Mouse (Mus musculus) midbrain, embryonic 12.5 days (tissue): ENCODE measurements at regions not wholly inside any gene's neighbourhood (a gene's known extent, or its start where the extent isn't known, plus 50 kb on each side); places are given as distances from the start of the nearest gene placed in this dataset.
"Not testable (repeated sequence)": the region's sequence is repeated elsewhere in the genome, so short reads cannot be mapped to it uniquely, and the experiment has no call there.

ENCODE experiments used
- ATAC-seq: fragments of 200-750 bp; cut with Nextera tagmentation; 2 replicates; pipeline ENCODE4 v1.8.0; 2017; ENCODE audit warnings: low read depth, moderate TSS enrichment, moderate library complexity; ENCODE audit not compliant: low FRiP score
- H3K27ac ChIP-seq: fragments of 300-500 bp; sonication (generic); replicated peaks from 2 replicates; pipeline ENCODE4 v1.5.1; 2016; ENCODE audit warnings: mild to moderate bottlenecking
- H3K27me3 ChIP-seq: fragments of 300-500 bp; sonication (generic); 2 replicates; pipeline ENCODE4 v1.6.1; 2016; ENCODE audit warnings: mild to moderate bottlenecking
- H3K36me3 ChIP-seq: fragments of 300-500 bp; sonication (generic); 2 replicates; pipeline ENCODE4 v1.6.1; 2016
- H3K4me1 ChIP-seq: fragments of 300-500 bp; sonication (generic); 2 replicates; pipeline ENCODE4 v1.6.1; 2016
- H3K4me2 ChIP-seq: fragments of 300-500 bp; sonication (generic); replicated peaks from 2 replicates; pipeline ENCODE4 v1.6.1; 2016; ENCODE audit warnings: mild to moderate bottlenecking, moderate library complexity
- H3K4me3 ChIP-seq: fragments of 300-500 bp; sonication (generic); 2 replicates; pipeline ENCODE4 v1.5.1; 2016; ENCODE audit warnings: mild to moderate bottlenecking
- H3K9ac ChIP-seq: fragments of 300-500 bp; sonication (generic); replicated peaks from 2 replicates; pipeline ENCODE4 v1.6.1; 2016; ENCODE audit warnings: mild to moderate bottlenecking, moderate library complexity
- H3K9me3 ChIP-seq: fragments of 300-500 bp; sonication (generic); 2 replicates; pipeline ENCODE4 v1.6.1; 2016; ENCODE audit warnings: mild to moderate bottlenecking
- WGBS: fragments of 180-500 bp; shearing (Covaris S2); methylation state at CpG from one replicate; pipeline ENCODE4 v1.1.7; 2016; 5-methylcytosine and 5-hydroxymethylcytosine counted together

DNA sequence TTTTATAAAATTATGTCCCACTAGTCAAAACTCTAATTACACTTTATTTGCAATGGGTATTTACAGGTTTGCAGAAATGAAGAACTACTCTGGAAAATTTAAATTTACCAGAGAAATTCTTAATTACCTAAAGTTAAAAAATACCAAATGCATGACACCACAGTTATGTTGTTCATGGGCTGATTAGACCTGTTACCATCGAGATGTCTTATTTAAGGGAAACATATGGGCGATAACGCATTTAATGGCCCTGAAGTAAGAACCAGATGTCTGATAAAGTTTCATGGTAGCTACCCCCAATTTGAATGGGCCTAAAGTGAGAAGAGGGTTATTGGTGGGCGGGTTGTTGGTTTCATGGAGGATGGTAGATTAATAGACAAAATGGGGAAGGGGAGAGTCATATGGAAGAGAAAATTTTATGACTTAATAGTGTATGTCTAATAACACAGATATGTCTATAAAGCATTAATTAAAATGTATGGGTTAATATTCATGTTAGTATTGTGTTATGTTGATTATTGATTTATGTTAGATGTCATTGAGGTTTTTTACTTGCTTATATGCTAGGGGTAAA, 299.0 kb downstream of the Gm8797 start:
- no peak overlapping the region for H3K27ac ChIP-seq
- no peaks in the 10 kb centered on the region for H3K36me3 ChIP-seq
- H3K4me1 ChIP-seq: no peaks in the 10 kb centered on the region
- H3K9me3 ChIP-seq: no peaks in the 10 kb centered on the region
- H3K4me2 ChIP-seq: no peak overlapping the region
- WGBS: 89% methylated on average over 4 of the region's 4 CpGs
- no peaks in the 10 kb centered on the region for H3K27me3 ChIP-seq
- no peak overlapping the region for H3K9ac ChIP-seq
- no peak for ATAC-seq
- H3K4me3 ChIP-seq: no peak overlapping the region

GRCm38 (mm10) chr3:6051901-6052300, 301.3 kb downstream of the Gm8797 start:
- ATAC-seq: no peak
- no peak overlapping the region for H3K9ac ChIP-seq

DNA sequence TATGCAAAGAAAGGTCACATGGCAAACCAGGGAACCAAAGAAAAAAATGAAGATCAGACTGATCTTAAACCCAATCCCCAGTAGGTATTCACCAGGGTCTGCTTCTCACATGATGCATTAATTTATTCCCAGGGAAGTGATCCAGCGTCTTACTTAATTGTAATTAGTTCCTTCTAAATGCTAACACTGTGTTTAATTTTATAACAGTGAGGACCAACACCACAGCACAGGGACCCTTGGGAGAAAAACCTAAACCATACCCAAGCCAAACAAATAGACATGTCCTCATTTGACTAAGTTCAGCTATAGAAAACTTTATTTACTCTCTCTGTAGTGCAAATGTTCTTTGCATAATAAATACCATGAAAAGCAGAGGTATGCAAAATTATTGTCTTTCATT, 333.2 kb downstream of the Gm8797 start:
- no peaks in the 10 kb centered on the region for H3K36me3 ChIP-seq
- no peak overlapping the region for H3K27ac ChIP-seq
- H3K9me3 ChIP-seq: no peaks in the 10 kb centered on the region
- H3K27me3 ChIP-seq: no peaks in the 10 kb centered on the region
- WGBS: 64% methylated on average over 1 of the region's 1 CpGs
- H3K4me2 ChIP-seq: no peak overlapping the region
- no peak overlapping the region for H3K9ac ChIP-seq
- ATAC-seq: peak; percentile 73
- no peaks in the 10 kb centered on the region for H3K4me1 ChIP-seq
- H3K4me3 ChIP-seq: no peak overlapping the region

More at GRCm38 (mm10) chr3:6051901-6052300, 301.3 kb downstream of the Gm8797 start:
- H3K4me1 ChIP-seq: no peaks in the 10 kb centered on the region
- no peak overlapping the region for H3K4me2 ChIP-seq
- no peaks in the 10 kb centered on the region for H3K27me3 ChIP-seq
- H3K9me3 ChIP-seq: no peaks in the 10 kb centered on the region
- 85% methylated on average over 2 of the region's 2 CpGs for WGBS
- H3K36me3 ChIP-seq: no peaks in the 10 kb centered on the region
- no peak overlapping the region for H3K4me3 ChIP-seq
- H3K27ac ChIP-seq: no peak overlapping the region

DNA sequence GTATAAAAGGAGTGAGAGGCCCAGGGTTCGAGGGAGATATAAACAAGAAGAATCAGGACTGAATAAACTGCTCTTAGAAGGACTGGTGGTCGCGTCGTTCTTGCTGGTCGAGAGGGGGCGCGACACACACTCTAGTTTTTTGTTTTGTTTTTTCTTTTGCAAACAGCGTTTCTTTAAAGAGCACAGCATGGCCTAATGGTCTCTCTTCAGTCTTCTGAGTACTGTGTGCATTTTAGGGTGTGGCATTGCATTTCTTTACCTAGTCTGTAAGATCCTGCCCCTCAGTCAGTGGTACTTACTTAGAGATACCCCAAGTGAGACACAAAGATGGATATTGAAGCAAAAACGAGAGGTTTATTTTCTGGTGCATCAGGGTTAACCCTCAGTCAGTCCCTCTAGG, 336.7 kb downstream of the Gm8797 start:
- WGBS: 83% methylated on average over 9 of the region's 9 CpGs
- no peak overlapping the region for H3K27ac ChIP-seq
- no peaks in the 10 kb centered on the region for H3K27me3 ChIP-seq
- H3K36me3 ChIP-seq: no peaks in the 10 kb centered on the region
- H3K9ac ChIP-seq: no peak overlapping the region
- H3K4me1 ChIP-seq: no peaks in the 10 kb centered on the region
- H3K9me3 ChIP-seq: no peaks in the 10 kb centered on the region
- H3K4me3 ChIP-seq: no peak overlapping the region
- no peak for ATAC-seq
- H3K4me2 ChIP-seq: no peak overlapping the region

- no peak overlapping the region for H3K27ac ChIP-seq
- WGBS: 92% methylated on average over 2 of the region's 2 CpGs
- H3K4me3 ChIP-seq: no peak overlapping the region
- no peaks in the 10 kb centered on the region for H3K4me1 ChIP-seq
- H3K9ac ChIP-seq: no peak overlapping the region
- no peak for ATAC-seq
- H3K36me3 ChIP-seq: no peaks in the 10 kb centered on the region
- no peaks in the 10 kb centered on the region for H3K9me3 ChIP-seq
- H3K4me2 ChIP-seq: no peak overlapping the region
- H3K27me3 ChIP-seq: no peaks in the 10 kb centered on the region
Measured at GRCm38 (mm10) chr3:6093931-6094330, 343.3 kb downstream of the Gm8797 start.

DNA sequence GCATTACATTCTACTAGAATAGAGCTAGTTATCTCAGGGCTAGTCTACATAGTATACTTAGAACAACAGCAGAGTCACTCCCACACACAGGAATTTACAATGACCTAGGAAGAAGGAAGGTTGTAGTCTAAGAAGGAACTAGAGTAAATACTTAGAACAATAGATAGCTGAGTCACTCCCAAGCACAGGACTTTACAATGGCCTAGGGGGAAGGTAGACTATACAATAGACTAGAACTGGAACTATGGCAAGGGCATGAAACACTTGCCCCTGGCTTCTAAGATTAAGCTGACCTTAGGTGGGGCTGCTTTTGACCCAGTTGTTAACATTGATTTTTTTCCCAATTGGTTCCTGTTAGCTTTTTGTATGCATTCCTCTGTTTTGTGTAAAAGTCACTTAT, 343.8 kb downstream of the Gm8797 start:
- H3K27me3 ChIP-seq, ATAC-seq, H3K9ac ChIP-seq, H3K4me3 ChIP-seq, H3K4me1 ChIP-seq, H3K4me2 ChIP-seq, H3K36me3 ChIP-seq, H3K9me3 ChIP-seq, H3K27ac ChIP-seq: not testable (repeated sequence)

- ATAC-seq: no peak
- 74% methylated on average over 4 of the region's 4 CpGs for WGBS
Measured at GRCm38 (mm10) chr3:6100863-6101262, 350.3 kb downstream of the Gm8797 start.

DNA sequence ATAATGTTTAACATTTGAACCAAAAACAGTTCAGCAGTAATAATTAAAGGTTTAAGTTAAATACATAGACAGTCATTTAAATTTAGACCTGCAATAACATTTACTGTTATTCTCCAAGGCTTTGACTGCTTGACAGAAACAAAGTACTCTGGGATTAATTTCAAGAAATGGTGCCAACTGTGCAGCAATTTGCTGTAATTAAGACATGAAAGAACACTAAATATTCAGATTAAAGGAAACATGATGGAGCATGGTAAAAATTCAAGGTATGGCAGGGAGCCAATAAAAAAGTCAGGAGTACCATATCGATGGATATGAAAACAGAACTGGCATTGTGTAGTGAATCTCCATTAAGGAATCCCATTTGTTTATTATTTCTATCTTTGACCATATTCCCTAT, 352.3 kb downstream of the Gm8797 start:
- H3K9me3 ChIP-seq: no peaks in the 10 kb centered on the region
- H3K4me2 ChIP-seq: no peak overlapping the region
- no peak overlapping the region for H3K27ac ChIP-seq
- H3K4me1 ChIP-seq: no peaks in the 10 kb centered on the region
- H3K9ac ChIP-seq: no peak overlapping the region
- ATAC-seq: no peak
- 90% methylated on average over 1 of the region's 1 CpGs for WGBS
- H3K4me3 ChIP-seq: no peak overlapping the region
- H3K27me3 ChIP-seq: no peaks in the 10 kb centered on the region
- H3K36me3 ChIP-seq: no peaks in the 10 kb centered on the region

More at GRCm38 (mm10) chr3:6100863-6101262, 350.3 kb downstream of the Gm8797 start:
- Histone ChIP-seq H3K9me3 (no peaks in the 10 kb centered on the region), H3K4me3 (no peak overlapping the region), H3K27ac (no peak overlapping the region), H3K36me3 (no peaks in the 10 kb centered on the region), H3K9ac (no peak overlapping the region), H3K4me2 (no peak overlapping the region), H3K27me3 (no peaks in the 10 kb centered on the region), H3K4me1 (no peaks in the 10 kb centered on the region)

GRCm38 (mm10) chr3:6106659-6107058, 356.1 kb downstream of the Gm8797 start:
- Histone ChIP-seq H3K4me3 (no peak overlapping the region), H3K27ac (no peak overlapping the region), H3K36me3 (no peaks in the 10 kb centered on the region), H3K4me2 (no peak overlapping the region), H3K27me3 (no peaks in the 10 kb centered on the region), H3K9me3 (no peaks in the 10 kb centered on the region), H3K9ac (no peak overlapping the region), H3K4me1 (no peaks in the 10 kb centered on the region)
- ATAC-seq: peak; percentile 80
- WGBS: 15% methylated on average over 2 of the region's 2 CpGs

DNA sequence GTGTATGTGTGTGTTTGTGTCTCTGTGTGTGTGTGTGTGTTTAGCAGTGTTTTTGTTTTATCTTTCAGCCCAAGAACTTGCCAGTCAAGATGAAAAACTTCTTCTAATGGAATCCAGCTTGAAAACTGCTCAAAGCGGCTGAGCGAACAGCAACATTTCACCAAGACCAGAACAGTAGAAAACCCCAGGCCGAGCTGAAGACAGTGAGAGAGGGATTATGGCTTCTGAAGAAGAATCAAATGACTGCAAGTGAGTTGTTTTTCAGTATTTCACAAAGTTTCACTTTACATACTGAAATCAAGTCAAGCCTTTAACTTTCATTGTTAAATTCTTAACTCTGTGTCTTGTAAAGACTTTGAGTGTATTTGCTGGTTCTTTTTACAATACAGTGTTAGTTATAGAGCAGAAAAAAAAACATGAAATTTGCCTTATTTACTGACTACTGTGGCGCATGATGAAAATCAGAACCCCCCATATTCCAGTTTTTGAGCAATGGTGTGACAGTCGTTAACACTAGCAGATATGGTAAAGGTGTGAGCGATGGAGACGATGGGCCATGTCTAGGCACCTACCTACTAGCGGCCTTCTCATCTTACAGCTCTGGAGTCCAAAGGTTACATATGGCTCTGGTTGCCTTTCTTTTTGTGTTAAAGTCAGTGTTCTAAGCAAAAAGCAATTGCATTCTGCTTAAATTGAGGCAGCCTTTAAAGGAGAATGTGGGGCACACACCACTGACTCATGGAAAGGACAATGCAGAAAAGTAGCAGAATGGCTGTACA, 357.0 kb downstream of the Gm8797 start:
- Histone ChIP-seq H3K4me1 (no peaks in the 10 kb centered on the region), H3K4me2 (no peak overlapping the region), H3K4me3 (no peak overlapping the region), H3K27ac (no peak overlapping the region), H3K9ac (no peak overlapping the region), H3K36me3 (no peaks in the 10 kb centered on the region), H3K27me3 (no peaks in the 10 kb centered on the region), H3K9me3 (no peaks in the 10 kb centered on the region)
- WGBS: 78% methylated on average over 8 of the region's 8 CpGs
- no peak for ATAC-seq

- Histone ChIP-seq H3K4me3 (no peak overlapping the region), H3K4me2 (no peak overlapping the region), H3K27ac (no peak overlapping the region), H3K27me3 (no peaks in the 10 kb centered on the region), H3K36me3 (no peaks in the 10 kb centered on the region), H3K9ac (no peak overlapping the region), H3K9me3 (peaks cover 2% of the 10 kb centered on the region; the same call in 1 of the 2 replicates), H3K4me1 (no peaks in the 10 kb centered on the region)
- 89% methylated on average over 1 of the region's 1 CpGs for WGBS
- no peak for ATAC-seq
Measured at GRCm38 (mm10) chr3:6118721-6119120, 368.1 kb downstream of the Gm8797 start.

- not testable (repeated sequence) for H3K36me3 ChIP-seq, H3K4me3 ChIP-seq, H3K9me3 ChIP-seq, H3K9ac ChIP-seq, H3K4me1 ChIP-seq, H3K4me2 ChIP-seq, H3K27ac ChIP-seq, H3K27me3 ChIP-seq
- ATAC-seq: 0 out of 2 replicates have a peak, but pooled peaks have one; percentile 23
- WGBS: 89% methylated on average over 9 of the region's 9 CpGs
Measured at GRCm38 (mm10) chr3:6135754-6136153, 385.1 kb downstream of the Gm8797 start.

DNA sequence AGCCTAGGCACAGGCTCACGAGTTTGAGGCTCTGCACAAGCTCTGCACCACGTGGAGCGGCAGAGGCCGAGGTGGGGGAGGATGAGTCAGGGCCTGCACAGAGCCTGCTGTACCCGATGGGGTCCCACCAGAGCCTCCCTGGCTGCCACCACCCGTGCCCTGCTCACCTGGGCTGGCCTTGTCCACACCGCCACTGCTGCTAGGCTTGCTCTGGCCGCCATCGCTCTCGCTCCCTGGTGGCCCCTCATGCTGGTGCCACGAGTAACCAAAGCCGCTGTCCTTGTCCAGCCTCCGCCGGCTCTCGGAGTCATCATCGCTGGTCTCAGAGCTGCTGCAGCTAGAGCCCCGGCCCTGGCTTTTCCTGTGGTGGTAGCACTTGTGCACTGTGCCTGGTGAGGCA, 386.8 kb downstream of the Gm8797 start:
- Histone ChIP-seq H3K27me3 (no peaks in the 10 kb centered on the region), H3K9me3 (no peaks in the 10 kb centered on the region), H3K27ac (no peak overlapping the region), H3K36me3 (no peaks in the 10 kb centered on the region), H3K4me3 (no peak overlapping the region), H3K4me1 (no peaks in the 10 kb centered on the region), H3K4me2 (no peak overlapping the region), H3K9ac (no peak overlapping the region)
- ATAC-seq: no peak
- 95% methylated on average over 17 of the region's 17 CpGs for WGBS
